Mouse (Mus musculus) G1E (cell line): ENCODE data around the gene Tox2.

Source experiments
- CTCF ChIP-seq: IDR thresholded peaks from 2 replicates; pipeline ENCODE4 v1.5.1; 2012; ENCODE audit warnings: low read depth, low read length, inconsistent platforms, mixed read lengths
- GATA1 ChIP-seq: IDR thresholded peaks from 2 replicates; pipeline ENCODE4 v1.6.1; 2012; ENCODE audit warnings: borderline replicate concordance, low read length, inconsistent platforms, mixed read lengths
- GATA2 ChIP-seq: IDR thresholded peaks from 2 replicates; pipeline ENCODE4 v1.6.1; 2012; ENCODE audit warnings: low read depth, low read length, inconsistent platforms, borderline replicate concordance
- POLR2AphosphoS5 ChIP-seq: IDR thresholded peaks from 2 replicates; pipeline ENCODE4 v1.6.1; 2012; ENCODE audit warnings: low read depth, low read length, inconsistent platforms; ENCODE audit not compliant: insufficient replicate concordance
- TAL1 ChIP-seq: conservative IDR thresholded peaks from 2 replicates; pipeline ENCODE4 v1.6.1; 2012; ENCODE audit warnings: low read depth, low read length, inconsistent platforms, mixed read lengths

- TF ChIP-seq CTCF = no peak
- TF ChIP-seq GATA1 = no peak
- no peak for TF ChIP-seq POLR2AphosphoS5
- TF ChIP-seq GATA2 = no peak
- no peak for TF ChIP-seq TAL1
Observed at GRCm38 (mm10) chr2:163190004-163190441, 12.9 kb upstream of the Tox2 start.
